Mouse (Mus musculus): ENCODE results near the gene Hipk4. TPM values are rescaled to one million over a fixed set of nuclear protein-coding genes. Genes with fewer than 3 reads are reported as not detected.

Gene Hipk4
- polyA plus RNA-seq, 1 experiment, result 0.48 TPM

DNA sequence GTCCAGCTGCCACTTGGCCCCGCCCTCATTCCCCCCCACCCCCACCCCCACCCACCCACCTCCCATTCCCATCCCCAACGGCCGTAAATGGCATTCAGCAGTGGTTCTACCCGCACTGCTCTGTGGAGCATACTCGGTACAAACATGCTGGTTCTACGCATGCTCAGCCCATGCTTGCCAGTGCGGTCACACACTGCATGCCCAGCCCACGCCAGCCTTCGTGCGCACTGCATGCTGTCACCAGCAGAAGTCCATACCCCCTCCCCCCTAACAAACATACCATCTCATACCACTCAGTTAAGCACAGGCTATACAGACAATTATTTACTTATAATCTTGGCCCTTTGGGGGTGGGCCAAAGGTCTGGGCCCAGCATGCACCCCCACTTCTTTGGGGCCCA is 8.6 kb downstream of the Hipk4 start:
- H3K4me3 ChIP-seq (ENCODE audit: insufficient read depth, low read depth, low read length), result no peak overlapping the region
- 85% methylated on average over 10 of the region's 10 CpGs for WGBS
- TF ChIP-seq CTCF (conservative IDR thresholded peaks at IDR 0.05; ENCODE audit: insufficient read depth, insufficient read length, low read depth, low read length) (no peak), POLR2A (IDR thresholded peaks at IDR 0.05; ENCODE audit: low read depth, low read length) (no peak)
- no peak for DNase-seq
- no peaks in the 10 kb centered on the region for H3K27me3 ChIP-seq (replicated peaks; ENCODE audit: control insufficient read depth, insufficient read depth, low read length)
- no peaks in the 10 kb centered on the region for H3K4me1 ChIP-seq (ENCODE audit: control insufficient read depth, insufficient read depth, low read length)
- no peak overlapping the region for H3K27ac ChIP-seq (ENCODE audit: insufficient read depth, low read depth, low read length)
- no peaks in the 10 kb centered on the region for H3K36me3 ChIP-seq (ENCODE audit: control insufficient read depth, insufficient read depth, low read length)

DNA sequence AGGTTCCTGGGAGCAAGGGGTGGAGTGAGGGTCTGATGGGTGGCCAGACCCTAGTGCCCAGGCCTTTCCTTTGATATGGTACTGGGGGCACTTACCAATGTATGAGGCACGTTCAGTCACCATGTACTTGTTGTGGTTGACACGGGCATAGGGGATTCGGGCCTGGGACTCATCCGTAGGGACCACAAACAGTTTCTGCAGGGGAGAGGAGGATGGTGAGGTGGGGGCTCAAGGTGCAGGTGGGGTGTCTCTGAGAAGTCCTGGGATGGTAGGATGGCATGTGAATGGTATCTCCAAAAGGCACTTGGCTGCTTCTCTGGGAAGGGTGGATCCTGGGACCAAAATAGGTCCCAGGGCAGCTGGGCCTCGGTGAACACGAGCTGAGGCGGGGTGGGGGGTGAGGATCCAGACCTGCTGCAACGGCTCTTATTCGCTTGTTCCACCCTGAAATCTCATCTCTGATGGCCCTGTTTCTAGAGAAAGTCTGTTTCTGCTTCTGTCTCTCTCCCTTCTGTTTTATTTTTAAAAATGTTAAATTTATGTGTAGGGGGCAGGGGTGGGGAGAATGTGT is 9.5 kb downstream of the Hipk4 start:
- no peak for TF ChIP-seq CTCF (conservative IDR thresholded peaks at IDR 0.05; ENCODE audit: insufficient read depth, insufficient read length, low read depth, low read length)

DNA sequence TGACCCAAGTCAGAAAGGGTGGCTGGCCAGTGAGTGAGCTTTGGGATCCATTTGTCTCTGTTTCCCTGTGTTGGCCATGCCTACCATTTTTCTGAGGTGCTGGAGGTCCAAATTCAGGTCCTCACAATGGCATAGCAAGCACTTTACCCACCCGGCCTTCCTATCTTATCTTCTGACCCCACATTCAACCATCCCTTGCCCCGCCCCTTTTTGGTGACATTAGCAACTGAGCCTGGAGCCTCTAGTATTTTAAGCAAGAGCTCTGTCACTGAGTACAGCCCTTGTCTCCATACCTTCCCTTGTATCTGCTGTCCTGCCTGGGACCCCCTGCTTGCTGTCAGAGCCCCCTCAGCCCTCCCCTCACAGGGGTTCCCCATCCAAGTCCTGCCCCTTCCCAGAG is 12.3 kb downstream of the Hipk4 start:
- no peak for DNase-seq
- Histone ChIP-seq H3K4me1 (ENCODE audit: control insufficient read depth, insufficient read depth, low read length) (no peaks in the 10 kb centered on the region), H3K27ac (ENCODE audit: insufficient read depth, low read depth, low read length) (no peak overlapping the region), H3K27me3 (replicated peaks; ENCODE audit: control insufficient read depth, insufficient read depth, low read length) (no peaks in the 10 kb centered on the region), H3K4me3 (ENCODE audit: insufficient read depth, low read depth, low read length) (no peak overlapping the region), H3K36me3 (ENCODE audit: control insufficient read depth, insufficient read depth, low read length) (no peaks in the 10 kb centered on the region)
- WGBS, result 90% methylated on average over 2 of the region's 2 CpGs
- TF ChIP-seq CTCF (conservative IDR thresholded peaks at IDR 0.05; ENCODE audit: insufficient read depth, insufficient read length, low read depth, low read length), result no peak
- no peak for TF ChIP-seq POLR2A (IDR thresholded peaks at IDR 0.05; ENCODE audit: low read depth, low read length)

More for the DNA sequence above, 9.5 kb downstream of the Hipk4 start:
- DNase-seq, result no peak
- H3K4me1 ChIP-seq (ENCODE audit: control insufficient read depth, insufficient read depth, low read length), result no peaks in the 10 kb centered on the region
- H3K4me3 ChIP-seq (ENCODE audit: insufficient read depth, low read depth, low read length), result no peak overlapping the region
- H3K36me3 ChIP-seq (ENCODE audit: control insufficient read depth, insufficient read depth, low read length), result no peaks in the 10 kb centered on the region
- no peak overlapping the region for H3K27ac ChIP-seq (ENCODE audit: insufficient read depth, low read depth, low read length)
- 86% methylated on average over 9 of the region's 9 CpGs for WGBS
- H3K27me3 ChIP-seq (replicated peaks; ENCODE audit: control insufficient read depth, insufficient read depth, low read length), result no peaks in the 10 kb centered on the region

- 89% methylated on average over 6 of the region's 6 CpGs for WGBS
- DNase-seq, result no peak
- no peak for TF ChIP-seq CTCF (conservative IDR thresholded peaks at IDR 0.05; ENCODE audit: insufficient read depth, insufficient read length, low read depth, low read length)
- no peak for TF ChIP-seq POLR2A (IDR thresholded peaks at IDR 0.05; ENCODE audit: low read depth, low read length)
- no peaks in the 10 kb centered on the region for H3K4me1 ChIP-seq (ENCODE audit: control insufficient read depth, insufficient read depth, low read length)
- H3K27ac ChIP-seq (ENCODE audit: insufficient read depth, low read depth, low read length), result no peak overlapping the region
- H3K4me3 ChIP-seq (ENCODE audit: insufficient read depth, low read depth, low read length), result no peak overlapping the region
- H3K27me3 ChIP-seq (replicated peaks; ENCODE audit: control insufficient read depth, insufficient read depth, low read length), result no peaks in the 10 kb centered on the region
- no peaks in the 10 kb centered on the region for H3K36me3 ChIP-seq (ENCODE audit: control insufficient read depth, insufficient read depth, low read length)
Observed at GRCm38 (mm10) chr7:27536618-27537017, 13.6 kb downstream of the Hipk4 start.

GRCm38 (mm10) chr7:27537998-27538397 is 14.9 kb downstream of the Hipk4 start:
- no peak for TF ChIP-seq POLR2A (IDR thresholded peaks at IDR 0.05; ENCODE audit: low read depth, low read length)
- no peak for TF ChIP-seq CTCF (conservative IDR thresholded peaks at IDR 0.05; ENCODE audit: insufficient read depth, insufficient read length, low read depth, low read length)
- Histone ChIP-seq H3K36me3 (ENCODE audit: control insufficient read depth, insufficient read depth, low read length) (no peaks in the 10 kb centered on the region), H3K4me1 (ENCODE audit: control insufficient read depth, insufficient read depth, low read length) (no peaks in the 10 kb centered on the region), H3K4me3 (ENCODE audit: insufficient read depth, low read depth, low read length) (no peak overlapping the region), H3K27me3 (replicated peaks; ENCODE audit: control insufficient read depth, insufficient read depth, low read length) (no peaks in the 10 kb centered on the region), H3K27ac (ENCODE audit: insufficient read depth, low read depth, low read length) (no peak overlapping the region)
- WGBS, result 73% methylated on average over 8 of the region's 8 CpGs
- no peak for DNase-seq

GRCm38 (mm10) chr7:27538797-27539196 is 15.7 kb downstream of the Hipk4 start:
- WGBS, result 85% methylated on average over 2 of the region's 2 CpGs
- DNase-seq, result no peak
- Histone ChIP-seq H3K36me3 (ENCODE audit: control insufficient read depth, insufficient read depth, low read length) (no peaks in the 10 kb centered on the region), H3K4me1 (ENCODE audit: control insufficient read depth, insufficient read depth, low read length) (no peaks in the 10 kb centered on the region), H3K27ac (ENCODE audit: insufficient read depth, low read depth, low read length) (no peak overlapping the region), H3K4me3 (ENCODE audit: insufficient read depth, low read depth, low read length) (no peak overlapping the region), H3K27me3 (replicated peaks; ENCODE audit: control insufficient read depth, insufficient read depth, low read length) (no peaks in the 10 kb centered on the region)
- TF ChIP-seq POLR2A (IDR thresholded peaks at IDR 0.05; ENCODE audit: low read depth, low read length), result no peak
- no peak for TF ChIP-seq CTCF (conservative IDR thresholded peaks at IDR 0.05; ENCODE audit: insufficient read depth, insufficient read length, low read depth, low read length)

- Histone ChIP-seq H3K4me1 (ENCODE audit: control insufficient read depth, insufficient read depth, low read length) (no peaks in the 10 kb centered on the region), H3K27ac (ENCODE audit: insufficient read depth, low read depth, low read length) (no peak overlapping the region), H3K27me3 (replicated peaks; ENCODE audit: control insufficient read depth, insufficient read depth, low read length) (no peaks in the 10 kb centered on the region), H3K36me3 (ENCODE audit: control insufficient read depth, insufficient read depth, low read length) (no peaks in the 10 kb centered on the region), H3K4me3 (ENCODE audit: insufficient read depth, low read depth, low read length) (no peak overlapping the region)
- WGBS, result 82% methylated on average over 2 of the region's 2 CpGs
- DNase-seq, result no peak
- no peak for TF ChIP-seq CTCF (conservative IDR thresholded peaks at IDR 0.05; ENCODE audit: insufficient read depth, insufficient read length, low read depth, low read length)
- TF ChIP-seq POLR2A (IDR thresholded peaks at IDR 0.05; ENCODE audit: low read depth, low read length), result no peak
Observed at GRCm38 (mm10) chr7:27540521-27540920, 17.5 kb downstream of the Hipk4 start.
